ENCODE assay signal across 15 mouse cellular contexts in genomic region chr5:102502333-102502732, GRCm38 (mm10). TPM values are rescaled to one million over a fixed set of nuclear protein-coding genes. Genes with fewer than 3 reads are reported as not detected.
DNase-seq lines count a peak whose midpoint lies in the region; ATAC-seq and TF ChIP-seq lines count a peak whose summit lies in the region.
"Had no signal": no experiment of that assay in that cellular context is flagged by ENCODE, and none has a peak within 500 bp of the region (broad histone marks: within the 10 kb centered on the region; RNA-seq: fewer than 3 reads in every experiment).

No protein-coding gene starts in this region.

- H3K9me3 ChIP-seq in lung, postnatal 0 days (ENCODE audit: low read length) = no peaks in the 10 kb centered on the region
- H3K9me3 ChIP-seq: embryonic facial prominence, embryonic 13.5 days; hindbrain, embryonic 15.5 days; limb, embryonic 12.5 days had no signal

- peak; percentile 17 to 20 for DNase-seq in heart, postnatal 10 days
- no peak for DNase-seq in heart, adult 2 months
- DNase-seq in lung, postnatal 0 days (ENCODE audit: low spot score) = peak; percentile 62
- DNase-seq in lung, postnatal 10 days = no peak
- peak; percentile 26 for DNase-seq in kidney, postnatal 10 days
- peak; percentile 33 for DNase-seq in splenic B cell, adult 2 months (ENCODE audit: low read depth, low spot score)
- DNase-seq in right cerebral cortex, postnatal 25 days = no peak
- no peak for DNase-seq in adrenal gland, postnatal 14 days
- DNase-seq: adrenal gland, postnatal 10 days; cerebellum, postnatal 25 days; thymus, adult 18-20 months had no signal

- 46% methylated on average over 2 of the region's 2 CpGs for WGBS in heart, adult 2 months
- WGBS in lung, postnatal 0 days = 65% methylated on average over 2 of the region's 2 CpGs

- H3K4me2 ChIP-seq in lung, postnatal 0 days (replicated peaks; ENCODE audit: low read depth, low read length) = no peak overlapping the region
- H3K4me2 ChIP-seq: embryonic facial prominence, embryonic 13.5 days; hindbrain, embryonic 15.5 days; limb, embryonic 12.5 days had no signal

- peak; percentile 53 for ATAC-seq in lung, postnatal 0 days

- no peak for TF ChIP-seq CTCF in heart, adult 2 months (IDR thresholded peaks at IDR 0.05)
- no peak for TF ChIP-seq CTCF in lung, postnatal 0 days (IDR thresholded peaks at IDR 0.05)

- H3K27me3 ChIP-seq in heart, adult 2 months (ENCODE audit: control insufficient read depth, insufficient read depth, low read length) = no peaks in the 10 kb centered on the region
- no peaks in the 10 kb centered on the region for H3K27me3 ChIP-seq in lung, postnatal 0 days (replicated peaks; ENCODE audit: insufficient read depth, low read length)
- no peaks in the 10 kb centered on the region for H3K27me3 ChIP-seq in splenic B cell, adult 2 months (ENCODE audit: control insufficient read depth, insufficient read depth, low read length, poor library complexity, severe bottlenecking)
- H3K27me3 ChIP-seq: embryonic facial prominence, embryonic 13.5 days; hindbrain, embryonic 15.5 days; limb, embryonic 12.5 days had no signal

- peaks cover 1% of the 10 kb centered on the region for H3K4me1 ChIP-seq in heart, adult 2 months (ENCODE audit: control insufficient read depth, insufficient read depth, low read length)
- no peaks in the 10 kb centered on the region for H3K4me1 ChIP-seq in lung, postnatal 0 days (ENCODE audit: insufficient read depth, low read depth, low read length)
- H3K4me1 ChIP-seq: embryonic facial prominence, embryonic 13.5 days; hindbrain, embryonic 15.5 days; limb, embryonic 12.5 days had no signal

- no peak for TF ChIP-seq POLR2A in heart, adult 2 months (IDR thresholded peaks at IDR 0.05; ENCODE audit: insufficient read depth, low read depth, low read length)

- 0 out of 2 replicates have a peak, but pooled peaks cover 1% of the 10 kb centered on the region for H3K79me2 ChIP-seq in heart, adult 2 months (replicated peaks; ENCODE audit: control insufficient read depth, insufficient read depth, low read length)

- H3K9ac ChIP-seq in heart, adult 2 months (ENCODE audit: low read depth, low read length) = no peak overlapping the region
- H3K9ac ChIP-seq in lung, postnatal 0 days (replicated peaks; ENCODE audit: low read depth) = no peak overlapping the region
- H3K9ac ChIP-seq: embryonic facial prominence, embryonic 13.5 days; hindbrain, embryonic 15.5 days; limb, embryonic 12.5 days had no signal

- no peak for TF ChIP-seq EP300 in heart, adult 2 months (IDR thresholded peaks at IDR 0.05; ENCODE audit: insufficient read depth, low read depth, low read length)
- peak; percentile 31; the same call in 1 of the 2 replicates for TF ChIP-seq EP300 in lung, postnatal 0 days (IDR thresholded peaks at IDR 0.05)

- H3K36me3 ChIP-seq in heart, adult 2 months (ENCODE audit: control insufficient read depth, insufficient read depth, low read length) = no peaks in the 10 kb centered on the region
- no peaks in the 10 kb centered on the region for H3K36me3 ChIP-seq in lung, postnatal 0 days (ENCODE audit: insufficient read depth, low read length)
- no peaks in the 10 kb centered on the region for H3K36me3 ChIP-seq in splenic B cell, adult 2 months (ENCODE audit: control insufficient read depth, insufficient read depth, low read length, poor library complexity, severe bottlenecking)
- H3K36me3 ChIP-seq: embryonic facial prominence, embryonic 13.5 days; hindbrain, embryonic 15.5 days; limb, embryonic 12.5 days had no signal

- intact Hi-C loops in heart, postnatal 10 days (cut with DNase I) = no loop called here
- intact Hi-C loops in heart, adult 2 months (cut with DNase I) = no loop called here

- H3K4me3 ChIP-seq in heart, adult 2 months = no peak overlapping the region
- H3K4me3 ChIP-seq in lung, postnatal 0 days (ENCODE audit: low read depth, low read length) = no peak overlapping the region
- H3K4me3 ChIP-seq: embryonic facial prominence, embryonic 13.5 days; hindbrain, embryonic 15.5 days; limb, embryonic 12.5 days had no signal

- no peak overlapping the region for H3K27ac ChIP-seq in heart, adult 2 months
- H3K27ac ChIP-seq in lung, postnatal 0 days (ENCODE audit: low read length) = no peak overlapping the region
- H3K27ac ChIP-seq: embryonic facial prominence, embryonic 13.5 days; hindbrain, embryonic 15.5 days; limb, embryonic 12.5 days had no signal

RNA-seq across cellular contexts. Expression of gene Arhgap24, which starts 21.1 kb away (rescaled TPM):
- 10 to 100 TPM; 13.9 to 17.3 TPM for total RNA-seq in heart, postnatal 10 days (2021)
- total RNA-seq in heart, adult 2 months (2021) = 10 to 100 TPM; 15.2 to 24.6 TPM
- 11.9 and 21.7 TPM in 2 replicates for polyA plus RNA-seq in heart, adult 2 months (2012; rRNA removed)
- 26.3 and 28.2 TPM in 2 replicates for polyA plus RNA-seq in lung, postnatal 0 days (2015; fragmentation: Nextera tagmentation; extraction: Ambion mirVana)
- 13.4 and 14.8 TPM in 2 replicates for total RNA-seq in adrenal gland, postnatal 14 days (2021)
- total RNA-seq: MEL had no signal

Comparison
In these comparisons a context has a peak if more than half of its experiments do, and no peak if none do; other contexts are left out.
1. DNase-seq: peak in heart, postnatal 10 days (2 of 2), lung, postnatal 0 days (single experiment), kidney, postnatal 10 days (single experiment) and splenic B cell, adult 2 months (single experiment); none in heart, adult 2 months (0 of 2), lung, postnatal 10 days (single experiment), right cerebral cortex, postnatal 25 days (single experiment) and adrenal gland, postnatal 14 days (single experiment).